Mouse (Mus musculus): ENCODE measurements around the gene Taf1b. TPM values are rescaled to one million over a fixed set of nuclear protein-coding genes. Genes with fewer than 3 reads are reported as not detected.
"Not testable (repeated sequence)": the region's sequence is repeated elsewhere in the genome, so short reads cannot be mapped to it uniquely, and the experiment has no call there.

Taf1b gene
- 25.5 and 27.5 TPM in 2 replicates for polyA plus RNA-seq (2014; fragmentation: Nextera tagmentation; extraction: Ambion mirVana)

GRCm38 (mm10) chr12:24498150-24498840, at the start of gene Taf1b:
TSS of gene Taf1b (plus strand) at chr12:24498359.
- Histone ChIP-seq H3K4me3 (ENCODE audit: low read depth, low read length) (peak within 1 kb of the TSS; percentile 73), H3K9me3 (ENCODE audit: control insufficient read depth, low read depth, low read length) (no peaks in the 10 kb centered on the region), H3K27me3 (ENCODE audit: control insufficient read depth, insufficient read depth, low read length) (no peaks in the 10 kb centered on the region), H3K36me3 (ENCODE audit: control insufficient read depth, insufficient read depth, low read length) (no peaks in the 10 kb centered on the region), H3K27ac (ENCODE audit: low read length) (peak within 1 kb of the TSS; percentile 52; the same call in 1 of the 2 replicates), H3K9ac (replicated peaks; ENCODE audit: low read depth, low read length) (peak within 1 kb of the TSS; percentile 23), H3K4me2 (replicated peaks; ENCODE audit: low read depth, low read length) (peak within 1 kb of the TSS; percentile 46), H3K4me1 (ENCODE audit: control insufficient read depth, insufficient read depth, low read length) (no peaks in the 10 kb centered on the region)
- ATAC-seq (ENCODE audit: insufficient number of reproducible peaks, insufficient read depth, low FRiP score, low read depth): peak; percentile 89
- WGBS: 9% methylated on average over 31 of the region's 31 CpGs

- WGBS: 86% methylated on average over 10 of the region's 10 CpGs
- no peak overlapping the region for H3K4me3 ChIP-seq (ENCODE audit: low read depth, low read length)
- no peak overlapping the region for H3K27ac ChIP-seq (ENCODE audit: low read length)
- no peaks in the 10 kb centered on the region for H3K36me3 ChIP-seq (ENCODE audit: control insufficient read depth, insufficient read depth, low read length)
- H3K4me1 ChIP-seq (ENCODE audit: control insufficient read depth, insufficient read depth, low read length): no peaks in the 10 kb centered on the region
- no peak overlapping the region for H3K4me2 ChIP-seq (replicated peaks; ENCODE audit: low read depth, low read length)
- H3K9me3 ChIP-seq (ENCODE audit: control insufficient read depth, low read depth, low read length): no peaks in the 10 kb centered on the region
- H3K27me3 ChIP-seq (ENCODE audit: control insufficient read depth, insufficient read depth, low read length): no peaks in the 10 kb centered on the region
- no peak for ATAC-seq (ENCODE audit: insufficient number of reproducible peaks, insufficient read depth, low FRiP score, low read depth)
- no peak overlapping the region for H3K9ac ChIP-seq (replicated peaks; ENCODE audit: low read depth, low read length)
Observed at GRCm38 (mm10) chr12:24460406-24460805, 37.8 kb upstream of the Taf1b start.

- ATAC-seq (ENCODE audit: insufficient number of reproducible peaks, insufficient read depth, low FRiP score, low read depth); H3K4me3 ChIP-seq (ENCODE audit: low read depth, low read length); H3K36me3 ChIP-seq (ENCODE audit: control insufficient read depth, insufficient read depth, low read length); H3K9me3 ChIP-seq (ENCODE audit: control insufficient read depth, low read depth, low read length); H3K27me3 ChIP-seq (ENCODE audit: control insufficient read depth, insufficient read depth, low read length); H3K9ac ChIP-seq (replicated peaks; ENCODE audit: low read depth, low read length); H3K4me2 ChIP-seq (replicated peaks; ENCODE audit: low read depth, low read length); H3K4me1 ChIP-seq (ENCODE audit: control insufficient read depth, insufficient read depth, low read length); H3K27ac ChIP-seq (ENCODE audit: low read length): not testable (repeated sequence)
- 41% methylated on average over 4 of the region's 4 CpGs for WGBS
Observed at GRCm38 (mm10) chr12:24462121-24462520, 36.0 kb upstream of the Taf1b start.

- not testable (repeated sequence) for H3K4me3 ChIP-seq (ENCODE audit: low read depth, low read length); H3K4me2 ChIP-seq (replicated peaks; ENCODE audit: low read depth, low read length); H3K9me3 ChIP-seq (ENCODE audit: control insufficient read depth, low read depth, low read length); H3K27ac ChIP-seq (ENCODE audit: low read length); H3K27me3 ChIP-seq (ENCODE audit: control insufficient read depth, insufficient read depth, low read length); H3K36me3 ChIP-seq (ENCODE audit: control insufficient read depth, insufficient read depth, low read length); H3K4me1 ChIP-seq (ENCODE audit: control insufficient read depth, insufficient read depth, low read length); H3K9ac ChIP-seq (replicated peaks; ENCODE audit: low read depth, low read length)
- WGBS: 60% methylated on average over 5 of the region's 6 CpGs
- peak; percentile 93 for ATAC-seq (ENCODE audit: insufficient number of reproducible peaks, insufficient read depth, low FRiP score, low read depth)
Observed at GRCm38 (mm10) chr12:24463490-24463889, 34.7 kb upstream of the Taf1b start.

- Histone ChIP-seq H3K9ac (replicated peaks; ENCODE audit: low read depth, low read length) (no peak overlapping the region), H3K27me3 (ENCODE audit: control insufficient read depth, insufficient read depth, low read length) (no peaks in the 10 kb centered on the region), H3K36me3 (ENCODE audit: control insufficient read depth, insufficient read depth, low read length) (no peaks in the 10 kb centered on the region), H3K4me1 (ENCODE audit: control insufficient read depth, insufficient read depth, low read length) (no peaks in the 10 kb centered on the region), H3K4me3 (ENCODE audit: low read depth, low read length) (no peak overlapping the region), H3K9me3 (ENCODE audit: control insufficient read depth, low read depth, low read length) (no peaks in the 10 kb centered on the region), H3K27ac (ENCODE audit: low read length) (no peak overlapping the region), H3K4me2 (replicated peaks; ENCODE audit: low read depth, low read length) (no peak overlapping the region)
- WGBS: 67% methylated on average over 2 of the region's 2 CpGs
- ATAC-seq (ENCODE audit: insufficient number of reproducible peaks, insufficient read depth, low FRiP score, low read depth): no peak
Observed at GRCm38 (mm10) chr12:24468966-24469365, 29.2 kb upstream of the Taf1b start.

- no peak overlapping the region for H3K9ac ChIP-seq (replicated peaks; ENCODE audit: low read depth, low read length)
- H3K4me1 ChIP-seq (ENCODE audit: control insufficient read depth, insufficient read depth, low read length): no peaks in the 10 kb centered on the region
- H3K4me3 ChIP-seq (ENCODE audit: low read depth, low read length): no peak overlapping the region
- no peaks in the 10 kb centered on the region for H3K27me3 ChIP-seq (ENCODE audit: control insufficient read depth, insufficient read depth, low read length)
- H3K4me2 ChIP-seq (replicated peaks; ENCODE audit: low read depth, low read length): no peak overlapping the region
- no peaks in the 10 kb centered on the region for H3K36me3 ChIP-seq (ENCODE audit: control insufficient read depth, insufficient read depth, low read length)
- ATAC-seq (ENCODE audit: insufficient number of reproducible peaks, insufficient read depth, low FRiP score, low read depth): no peak
- H3K9me3 ChIP-seq (ENCODE audit: control insufficient read depth, low read depth, low read length): no peaks in the 10 kb centered on the region
- 20% methylated on average over 4 of the region's 4 CpGs for WGBS
- no peak overlapping the region for H3K27ac ChIP-seq (ENCODE audit: low read length)
Observed at GRCm38 (mm10) chr12:24470943-24471342, 27.2 kb upstream of the Taf1b start.

GRCm38 (mm10) chr12:24473221-24473620, 24.9 kb upstream of the Taf1b start:
- Histone ChIP-seq H3K4me2 (replicated peaks; ENCODE audit: low read depth, low read length) (no peak overlapping the region), H3K9me3 (ENCODE audit: control insufficient read depth, low read depth, low read length) (no peaks in the 10 kb centered on the region), H3K9ac (replicated peaks; ENCODE audit: low read depth, low read length) (no peak overlapping the region), H3K27ac (ENCODE audit: low read length) (no peak overlapping the region), H3K4me1 (ENCODE audit: control insufficient read depth, insufficient read depth, low read length) (no peaks in the 10 kb centered on the region), H3K27me3 (ENCODE audit: control insufficient read depth, insufficient read depth, low read length) (no peaks in the 10 kb centered on the region), H3K4me3 (ENCODE audit: low read depth, low read length) (no peak overlapping the region), H3K36me3 (ENCODE audit: control insufficient read depth, insufficient read depth, low read length) (no peaks in the 10 kb centered on the region)
- WGBS: 64% methylated on average over 3 of the region's 3 CpGs
- no peak for ATAC-seq (ENCODE audit: insufficient number of reproducible peaks, insufficient read depth, low FRiP score, low read depth)

GRCm38 (mm10) chr12:24484930-24485329, 13.2 kb upstream of the Taf1b start:
- H3K27me3 ChIP-seq (ENCODE audit: control insufficient read depth, insufficient read depth, low read length): no peaks in the 10 kb centered on the region
- H3K27ac ChIP-seq (ENCODE audit: low read length): no peak overlapping the region
- ATAC-seq (ENCODE audit: insufficient number of reproducible peaks, insufficient read depth, low FRiP score, low read depth): no peak
- 95% methylated on average over 4 of the region's 4 CpGs for WGBS
- H3K4me1 ChIP-seq (ENCODE audit: control insufficient read depth, insufficient read depth, low read length): no peaks in the 10 kb centered on the region
- H3K4me3 ChIP-seq (ENCODE audit: low read depth, low read length): no peak overlapping the region
- H3K4me2 ChIP-seq (replicated peaks; ENCODE audit: low read depth, low read length): no peak overlapping the region
- H3K36me3 ChIP-seq (ENCODE audit: control insufficient read depth, insufficient read depth, low read length): no peaks in the 10 kb centered on the region
- H3K9ac ChIP-seq (replicated peaks; ENCODE audit: low read depth, low read length): no peak overlapping the region
- H3K9me3 ChIP-seq (ENCODE audit: control insufficient read depth, low read depth, low read length): no peaks in the 10 kb centered on the region

- Histone ChIP-seq H3K9me3 (ENCODE audit: control insufficient read depth, low read depth, low read length) (no peaks in the 10 kb centered on the region), H3K36me3 (ENCODE audit: control insufficient read depth, insufficient read depth, low read length) (no peaks in the 10 kb centered on the region), H3K4me3 (ENCODE audit: low read depth, low read length) (no peak overlapping the region), H3K4me1 (ENCODE audit: control insufficient read depth, insufficient read depth, low read length) (no peaks in the 10 kb centered on the region), H3K4me2 (replicated peaks; ENCODE audit: low read depth, low read length) (no peak overlapping the region), H3K27me3 (ENCODE audit: control insufficient read depth, insufficient read depth, low read length) (no peaks in the 10 kb centered on the region), H3K27ac (ENCODE audit: low read length) (no peak overlapping the region), H3K9ac (replicated peaks; ENCODE audit: low read depth, low read length) (no peak overlapping the region)
- 80% methylated on average over 1 of the region's 1 CpGs for WGBS
- no peak for ATAC-seq (ENCODE audit: insufficient number of reproducible peaks, insufficient read depth, low FRiP score, low read depth)
Observed at GRCm38 (mm10) chr12:24486882-24487281, 11.3 kb upstream of the Taf1b start.

Measured in stomach, embryonic 14.5 days (tissue).